Mouse (Mus musculus): ENCODE results near the gene Calhm2. TPM values are rescaled to one million over a fixed set of nuclear protein-coding genes. Genes with fewer than 3 reads are reported as not detected.

Gene Calhm2
- polyA plus RNA-seq, 1 experiment from 2014 or later, result 0.45 TPM

- no peak overlapping the region for H3K4me2 ChIP-seq (ENCODE audit: low read length)
- H3K4me3 ChIP-seq (replicated peaks; ENCODE audit: low read depth, low read length), result no peak overlapping the region
- no peak overlapping the region for H3K27ac ChIP-seq (replicated peaks; ENCODE audit: low read depth, low read length)
- 22% methylated on average over 2 of the region's 2 CpGs for WGBS
- H3K9me3 ChIP-seq (ENCODE audit: control insufficient read depth, low read length), result no peaks in the 10 kb centered on the region
- H3K27me3 ChIP-seq (ENCODE audit: control insufficient read depth, insufficient read depth, low read length), result no peaks in the 10 kb centered on the region
- no peak overlapping the region for H3K9ac ChIP-seq (replicated peaks; ENCODE audit: low read length)
- ATAC-seq (ENCODE audit: low FRiP score, low TSS enrichment) (no peak), DNase-seq (peak; percentile 70)
- H3K36me3 ChIP-seq (ENCODE audit: control insufficient read depth, insufficient read depth, low read length), result peaks cover 77% of the 10 kb centered on the region
- no peaks in the 10 kb centered on the region for H3K4me1 ChIP-seq (ENCODE audit: control insufficient read depth, insufficient read depth, low read length)
Measured at GRCm38 (mm10) chr19:47122802-47123201, 15.3 kb downstream of the Calhm2 start.

DNA sequence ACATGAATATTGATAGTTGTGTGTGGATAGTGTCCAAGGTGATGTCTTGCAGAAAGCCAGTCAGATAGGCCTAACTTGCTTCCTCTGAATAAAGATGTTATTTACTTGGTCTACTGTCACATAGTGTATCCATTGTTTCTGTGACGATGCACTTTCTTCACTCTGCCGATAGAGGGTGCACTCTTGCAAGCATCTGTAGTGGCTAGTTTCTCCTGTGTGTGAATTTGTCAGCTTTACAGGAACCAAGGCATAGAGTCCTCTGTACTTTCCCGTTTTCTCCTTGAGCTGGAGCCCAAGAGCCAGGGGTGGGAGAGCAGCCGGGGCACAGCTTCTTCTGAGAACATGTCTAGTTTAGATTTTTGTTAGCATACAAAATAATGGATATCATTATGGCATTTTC, 17.0 kb downstream of the Calhm2 start:
- Histone ChIP-seq H3K9ac (replicated peaks; ENCODE audit: low read length) (no peak overlapping the region), H3K4me2 (ENCODE audit: low read length) (no peak overlapping the region), H3K4me3 (replicated peaks; ENCODE audit: low read depth, low read length) (no peak overlapping the region), H3K36me3 (ENCODE audit: control insufficient read depth, insufficient read depth, low read length) (peaks cover 77% of the 10 kb centered on the region), H3K27ac (replicated peaks; ENCODE audit: low read depth, low read length) (no peak overlapping the region), H3K27me3 (ENCODE audit: control insufficient read depth, insufficient read depth, low read length) (no peaks in the 10 kb centered on the region), H3K9me3 (ENCODE audit: control insufficient read depth, low read length) (no peaks in the 10 kb centered on the region), H3K4me1 (ENCODE audit: control insufficient read depth, insufficient read depth, low read length) (no peaks in the 10 kb centered on the region)
- DNase-seq (peak; percentile 75), ATAC-seq (ENCODE audit: low FRiP score, low TSS enrichment) (no peak)
- WGBS, result 49% methylated on average over 4 of the region's 4 CpGs

- H3K4me1 ChIP-seq (ENCODE audit: control insufficient read depth, insufficient read depth, low read length), result no peaks in the 10 kb centered on the region
- ATAC-seq (ENCODE audit: low FRiP score, low TSS enrichment), result no peak
- H3K9me3 ChIP-seq (ENCODE audit: control insufficient read depth, low read length), result no peaks in the 10 kb centered on the region
- no peak overlapping the region for H3K4me2 ChIP-seq (ENCODE audit: low read length)
- no peak overlapping the region for H3K9ac ChIP-seq (replicated peaks; ENCODE audit: low read length)
- DNase-seq, result no peak
- H3K27ac ChIP-seq (replicated peaks; ENCODE audit: low read depth, low read length), result no peak overlapping the region
- no peaks in the 10 kb centered on the region for H3K27me3 ChIP-seq (ENCODE audit: control insufficient read depth, insufficient read depth, low read length)
- peaks cover 79% of the 10 kb centered on the region for H3K36me3 ChIP-seq (ENCODE audit: control insufficient read depth, insufficient read depth, low read length)
- H3K4me3 ChIP-seq (replicated peaks; ENCODE audit: low read depth, low read length), result no peak overlapping the region
- 82% methylated on average over 2 of the region's 2 CpGs for WGBS
Measured at GRCm38 (mm10) chr19:47118634-47119033, 19.5 kb downstream of the Calhm2 start.

- DNase-seq, result no peak
- Histone ChIP-seq H3K36me3 (ENCODE audit: control insufficient read depth, insufficient read depth, low read length) (peaks cover 100% of the 10 kb centered on the region), H3K9me3 (ENCODE audit: control insufficient read depth, low read length) (no peaks in the 10 kb centered on the region), H3K9ac (replicated peaks; ENCODE audit: low read length) (no peak overlapping the region), H3K4me1 (ENCODE audit: control insufficient read depth, insufficient read depth, low read length) (no peaks in the 10 kb centered on the region), H3K4me3 (replicated peaks; ENCODE audit: low read depth, low read length) (no peak overlapping the region), H3K27ac (replicated peaks; ENCODE audit: low read depth, low read length) (no peak overlapping the region), H3K4me2 (ENCODE audit: low read length) (no peak overlapping the region), H3K27me3 (ENCODE audit: control insufficient read depth, insufficient read depth, low read length) (no peaks in the 10 kb centered on the region)
- no peak for ATAC-seq (ENCODE audit: low FRiP score, low TSS enrichment)
- 98% methylated on average over 9 of the region's 9 CpGs for WGBS
Measured at GRCm38 (mm10) chr19:47104641-47105271, 33.3 kb downstream of the Calhm2 start.

GRCm38 (mm10) chr19:47101080-47101479, 37.0 kb downstream of the Calhm2 start:
- Histone ChIP-seq H3K4me2 (ENCODE audit: low read length) (no peak overlapping the region), H3K36me3 (ENCODE audit: control insufficient read depth, insufficient read depth, low read length) (peaks cover 100% of the 10 kb centered on the region), H3K9ac (replicated peaks; ENCODE audit: low read length) (no peak overlapping the region), H3K4me1 (ENCODE audit: control insufficient read depth, insufficient read depth, low read length) (no peaks in the 10 kb centered on the region), H3K27me3 (ENCODE audit: control insufficient read depth, insufficient read depth, low read length) (no peaks in the 10 kb centered on the region), H3K9me3 (ENCODE audit: control insufficient read depth, low read length) (no peaks in the 10 kb centered on the region), H3K27ac (replicated peaks; ENCODE audit: low read depth, low read length) (no peak overlapping the region), H3K4me3 (replicated peaks; ENCODE audit: low read depth, low read length) (no peak overlapping the region)
- 96% methylated on average over 5 of the region's 5 CpGs for WGBS
- no peak for ATAC-seq (ENCODE audit: low FRiP score, low TSS enrichment)
- no peak for DNase-seq

- ATAC-seq (ENCODE audit: low FRiP score, low TSS enrichment) (peak; percentile 100), DNase-seq (peak; percentile 99)
- H3K9me3 ChIP-seq (ENCODE audit: control insufficient read depth, low read length), result no peaks in the 10 kb centered on the region
- H3K4me2 ChIP-seq (ENCODE audit: low read length), result peak within 1 kb of the TSS; percentile 83
- under 1% methylated on average over 56 of the region's 56 CpGs for WGBS
- peak within 1 kb of the TSS; percentile 85 for H3K27ac ChIP-seq (replicated peaks; ENCODE audit: low read depth, low read length)
- peaks cover 30% of the 10 kb centered on the region for H3K36me3 ChIP-seq (ENCODE audit: control insufficient read depth, insufficient read depth, low read length)
- peak within 1 kb of the TSS; percentile 93 for H3K4me3 ChIP-seq (replicated peaks; ENCODE audit: low read depth, low read length)
- H3K9ac ChIP-seq (replicated peaks; ENCODE audit: low read length), result peak within 1 kb of the TSS; percentile 96
- peaks cover 11% of the 10 kb centered on the region for H3K4me1 ChIP-seq (ENCODE audit: control insufficient read depth, insufficient read depth, low read length)
- H3K27me3 ChIP-seq (ENCODE audit: control insufficient read depth, insufficient read depth, low read length), result no peaks in the 10 kb centered on the region
Measured at GRCm38 (mm10) chr19:47090550-47091156, 47.4 kb downstream of the Calhm2 start, which contains the start of the genes Usmg5 and Pdcd11. Gene Usmg5, minus strand, starts transcription at chr19:47090647. Gene Pdcd11, plus strand, starts transcription at chr19:47090768.

- Histone ChIP-seq H3K4me2 (ENCODE audit: low read length) (peak overlapping the region; percentile 83), H3K27me3 (ENCODE audit: control insufficient read depth, insufficient read depth, low read length) (no peaks in the 10 kb centered on the region), H3K4me3 (replicated peaks; ENCODE audit: low read depth, low read length) (peak overlapping the region; percentile 93), H3K9ac (replicated peaks; ENCODE audit: low read length) (peak overlapping the region; percentile 96), H3K4me1 (ENCODE audit: control insufficient read depth, insufficient read depth, low read length) (peaks cover 11% of the 10 kb centered on the region), H3K9me3 (ENCODE audit: control insufficient read depth, low read length) (no peaks in the 10 kb centered on the region), H3K36me3 (ENCODE audit: control insufficient read depth, insufficient read depth, low read length) (peaks cover 28% of the 10 kb centered on the region), H3K27ac (replicated peaks; ENCODE audit: low read depth, low read length) (peak overlapping the region; percentile 85)
- DNase-seq (peak; percentile 8), ATAC-seq (ENCODE audit: low FRiP score, low TSS enrichment) (peak; percentile 68)
- 3% methylated on average over 36 of the region's 36 CpGs for WGBS
Measured at GRCm38 (mm10) chr19:47089718-47090525, 48.2 kb downstream of the Calhm2 start.

DNA sequence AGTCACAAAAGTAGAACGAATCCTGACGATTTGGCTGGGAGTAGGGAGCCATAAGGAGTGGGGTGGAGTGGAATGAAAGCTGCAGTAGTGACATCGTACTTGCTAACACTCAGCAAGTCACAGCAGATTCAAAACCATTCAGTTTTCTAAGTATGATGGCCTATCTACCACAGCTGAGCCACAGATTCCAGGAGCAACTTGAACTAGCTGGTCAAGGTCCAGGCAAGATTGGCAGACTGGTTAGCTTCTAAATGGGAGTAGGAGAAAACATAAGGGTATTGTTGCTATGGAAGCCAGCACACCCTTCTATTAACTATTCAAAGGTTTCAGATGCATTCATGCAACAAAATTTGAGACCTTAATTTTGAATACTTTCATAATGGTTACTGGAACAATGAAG, 49.9 kb downstream of the Calhm2 start:
- H3K9me3 ChIP-seq (ENCODE audit: control insufficient read depth, low read length), result no peaks in the 10 kb centered on the region
- H3K4me1 ChIP-seq (ENCODE audit: control insufficient read depth, insufficient read depth, low read length), result peaks cover 11% of the 10 kb centered on the region
- ATAC-seq (ENCODE audit: low FRiP score, low TSS enrichment) (no peak), DNase-seq (no peak)
- no peak overlapping the region for H3K27ac ChIP-seq (replicated peaks; ENCODE audit: low read depth, low read length)
- peaks cover 29% of the 10 kb centered on the region for H3K36me3 ChIP-seq (ENCODE audit: control insufficient read depth, insufficient read depth, low read length)
- no peaks in the 10 kb centered on the region for H3K27me3 ChIP-seq (ENCODE audit: control insufficient read depth, insufficient read depth, low read length)
- H3K4me2 ChIP-seq (ENCODE audit: low read length), result no peak overlapping the region
- 94% methylated on average over 3 of the region's 3 CpGs for WGBS
- no peak overlapping the region for H3K9ac ChIP-seq (replicated peaks; ENCODE audit: low read length)
- no peak overlapping the region for H3K4me3 ChIP-seq (replicated peaks; ENCODE audit: low read depth, low read length)

All from midbrain, embryonic 14.5 days (tissue).